Mouse (Mus musculus) brain, adult 2 months (tissue): ENCODE results near the gene Ngrn.

Experiments
- DNase-seq: peaks from one replicate; pipeline ENCODE4 v3.0.0; 2011; ENCODE audit warnings: low read depth, low spot score

Ngrn gene

GRCm38 (mm10) chr7:80301522-80301921 is 40.5 kb downstream of the Ngrn start:
- no peak for DNase-seq

GRCm38 (mm10) chr7:80307766-80308165 is 46.8 kb downstream of the Ngrn start:
- DNase-seq: no peak

GRCm38 (mm10) chr7:80310771-80311170 is 49.8 kb downstream of the Ngrn start:
- no peak for DNase-seq
